Mouse (Mus musculus): ENCODE measurements around the gene Zfp36. TPM values are rescaled to one million over a fixed set of nuclear protein-coding genes. Genes with fewer than 3 reads are reported as not detected.
"Not testable (repeated sequence)": the region's sequence is repeated elsewhere in the genome, so short reads cannot be mapped to it uniquely, and the experiment has no call there.

Gene Zfp36
- polyA plus RNA-seq, 1 experiment from 2014 or later: 10.8 TPM

DNA sequence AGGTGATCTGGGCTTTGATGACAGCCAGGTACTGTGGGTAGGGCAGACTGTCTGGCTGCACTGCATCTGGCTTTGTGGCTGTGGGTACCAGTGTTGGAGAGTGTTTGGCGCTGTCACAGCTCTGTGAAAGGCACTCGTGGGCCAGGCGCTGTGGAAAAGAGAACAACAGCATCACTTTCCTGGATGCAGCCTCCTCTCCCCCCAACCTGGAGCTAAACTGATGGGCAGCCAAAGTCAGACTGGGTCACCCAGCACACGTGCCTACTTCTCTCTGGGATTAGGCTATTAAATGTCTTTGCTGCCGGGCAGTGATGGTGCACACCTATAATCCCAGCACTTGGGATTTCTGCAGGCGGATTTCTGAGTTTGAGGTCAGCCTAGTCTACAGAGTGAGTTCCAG lies 6.8 kb upstream of the Zfp36 start:
- 60% methylated on average over 6 of the region's 6 CpGs for WGBS (ENCODE audit: insufficient replicate concordance)
- not testable (repeated sequence) for ATAC-seq (ENCODE audit: low read depth); H3K9me3 ChIP-seq (replicated peaks; ENCODE audit: control insufficient read depth, low read length); H3K27me3 ChIP-seq (ENCODE audit: control insufficient read depth, insufficient read depth, low read depth, low read length); H3K9ac ChIP-seq (ENCODE audit: low read depth, low read length); H3K27ac ChIP-seq (ENCODE audit: low read length); H3K4me3 ChIP-seq (ENCODE audit: low read depth, low read length); H3K4me2 ChIP-seq (ENCODE audit: low read depth, low read length)
- Histone ChIP-seq H3K36me3 (ENCODE audit: control insufficient read depth, insufficient read depth) (peaks cover 13% of the 10 kb centered on the region), H3K4me1 (ENCODE audit: control insufficient read depth, low read depth, low read length) (peaks cover 50% of the 10 kb centered on the region)

DNA sequence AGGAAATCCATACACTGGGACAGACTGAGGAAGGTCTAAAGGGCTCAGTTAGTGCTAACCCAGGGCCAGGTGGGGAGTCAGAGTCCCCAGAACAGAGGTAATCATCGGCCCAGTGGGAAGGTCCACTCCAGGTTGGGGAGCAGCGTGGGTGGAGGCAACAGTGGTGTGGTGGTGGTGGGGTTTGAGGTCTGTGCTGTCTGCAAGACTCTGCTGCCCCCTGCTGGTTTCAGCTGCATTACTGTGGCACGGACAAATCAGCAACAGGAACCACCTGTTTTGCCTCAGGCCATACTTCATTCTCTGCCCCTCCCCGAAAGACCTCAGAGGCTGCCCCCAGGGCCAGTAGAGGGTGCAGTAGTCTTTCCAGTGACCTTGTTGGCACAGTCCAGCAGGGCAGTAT lies 6.4 kb upstream of the Zfp36 start:
- H3K27ac ChIP-seq (ENCODE audit: low read length): peak overlapping the region; percentile 84
- WGBS (ENCODE audit: insufficient replicate concordance): 4% methylated on average over 4 of the region's 4 CpGs
- H3K4me3 ChIP-seq (ENCODE audit: low read depth, low read length): no peak overlapping the region
- no peaks in the 10 kb centered on the region for H3K9me3 ChIP-seq (replicated peaks; ENCODE audit: control insufficient read depth, low read length)
- H3K36me3 ChIP-seq (ENCODE audit: control insufficient read depth, insufficient read depth): peaks cover 13% of the 10 kb centered on the region
- H3K4me1 ChIP-seq (ENCODE audit: control insufficient read depth, low read depth, low read length): peaks cover 50% of the 10 kb centered on the region
- peak; percentile 44 for ATAC-seq (ENCODE audit: low read depth)
- H3K27me3 ChIP-seq (ENCODE audit: control insufficient read depth, insufficient read depth, low read depth, low read length): no peaks in the 10 kb centered on the region
- no peak overlapping the region; the same call in 1 of the 2 replicates for H3K9ac ChIP-seq (ENCODE audit: low read depth, low read length)
- no peak overlapping the region for H3K4me2 ChIP-seq (ENCODE audit: low read depth, low read length)

DNA sequence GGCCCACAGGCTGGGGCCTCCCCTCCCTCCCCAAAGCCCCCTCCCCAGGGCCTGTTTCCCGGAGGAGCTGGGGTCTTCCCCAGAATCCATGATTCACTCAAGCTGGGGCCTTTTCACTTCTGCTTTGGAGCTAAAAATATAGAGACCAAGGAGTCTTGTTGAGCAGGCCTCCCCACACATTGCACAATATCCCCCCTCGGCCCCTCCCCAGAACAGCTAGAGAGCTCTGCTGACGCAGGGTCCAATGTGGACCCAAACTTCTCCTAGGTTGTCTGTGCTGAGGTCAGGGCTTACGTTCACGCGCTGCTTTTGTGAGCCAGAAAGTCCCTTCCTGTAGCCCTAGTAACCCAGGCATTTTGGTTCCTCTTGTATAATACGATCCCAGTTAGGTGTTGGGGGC lies 6.0 kb upstream of the Zfp36 start:
- Histone ChIP-seq H3K9me3 (replicated peaks; ENCODE audit: control insufficient read depth, low read length) (no peaks in the 10 kb centered on the region), H3K4me1 (ENCODE audit: control insufficient read depth, low read depth, low read length) (peaks cover 50% of the 10 kb centered on the region), H3K4me3 (ENCODE audit: low read depth, low read length) (no peak overlapping the region), H3K4me2 (ENCODE audit: low read depth, low read length) (no peak overlapping the region), H3K27me3 (ENCODE audit: control insufficient read depth, insufficient read depth, low read depth, low read length) (no peaks in the 10 kb centered on the region), H3K9ac (ENCODE audit: low read depth, low read length) (peak overlapping the region; percentile 12; the same call in 1 of the 2 replicates), H3K27ac (ENCODE audit: low read length) (peak overlapping the region; percentile 84), H3K36me3 (ENCODE audit: control insufficient read depth, insufficient read depth) (peaks cover 13% of the 10 kb centered on the region)
- 47% methylated on average over 7 of the region's 7 CpGs for WGBS (ENCODE audit: insufficient replicate concordance)
- 0 out of 2 replicates have a peak, but pooled peaks have one; percentile 3 for ATAC-seq (ENCODE audit: low read depth)

DNA sequence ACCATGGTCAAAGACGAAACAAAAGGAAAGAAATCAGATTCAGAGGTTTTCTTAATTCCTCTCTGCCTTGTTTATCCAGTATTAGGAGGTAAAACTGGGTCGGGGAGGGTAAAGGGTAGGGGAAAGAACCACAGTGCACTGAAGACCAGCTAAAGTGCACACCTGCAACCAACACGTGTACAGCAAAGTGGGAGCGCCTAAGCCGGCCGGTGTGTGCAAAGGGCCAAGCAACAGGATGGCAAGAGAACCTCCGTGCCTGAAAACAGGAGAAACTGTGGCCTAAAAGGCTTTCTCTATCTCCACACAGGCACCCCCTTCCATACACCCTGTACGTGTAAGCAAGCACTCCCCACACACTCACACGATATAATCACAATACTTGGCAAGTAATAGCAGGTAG lies 5.1 kb upstream of the Zfp36 start:
- Histone ChIP-seq H3K4me2 (ENCODE audit: low read depth, low read length) (0 out of 2 replicates have a peak overlapping the region, but pooled peaks have one; percentile 8), H3K9me3 (replicated peaks; ENCODE audit: control insufficient read depth, low read length) (no peaks in the 10 kb centered on the region), H3K27me3 (ENCODE audit: control insufficient read depth, insufficient read depth, low read depth, low read length) (no peaks in the 10 kb centered on the region), H3K36me3 (ENCODE audit: control insufficient read depth, insufficient read depth) (peaks cover 9% of the 10 kb centered on the region), H3K4me1 (ENCODE audit: control insufficient read depth, low read depth, low read length) (peaks cover 58% of the 10 kb centered on the region), H3K9ac (ENCODE audit: low read depth, low read length) (no peak overlapping the region), H3K27ac (ENCODE audit: low read length) (peak overlapping the region; percentile 84), H3K4me3 (ENCODE audit: low read depth, low read length) (no peak overlapping the region)
- ATAC-seq (ENCODE audit: low read depth): no peak
- 79% methylated on average over 9 of the region's 9 CpGs for WGBS (ENCODE audit: insufficient replicate concordance)

DNA sequence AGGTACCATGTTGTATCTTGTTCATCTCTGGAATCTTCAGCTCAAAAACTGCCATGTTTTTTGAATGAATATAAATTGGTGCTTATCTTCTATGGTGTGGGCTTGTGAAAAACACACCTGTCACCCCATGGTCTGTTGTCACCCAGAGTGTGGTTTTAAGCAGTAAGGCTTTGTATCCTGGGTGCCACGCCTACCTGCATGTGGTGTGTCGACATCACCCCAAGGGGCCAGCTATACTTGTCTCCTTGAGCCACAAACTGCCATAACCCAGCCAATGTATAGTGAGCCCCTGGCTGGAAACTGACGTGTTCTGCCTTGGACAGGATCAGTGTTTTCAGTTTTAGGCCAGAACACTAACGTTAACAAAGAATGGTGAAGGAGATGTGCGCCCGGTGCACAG lies 4.1 kb upstream of the Zfp36 start:
- Histone ChIP-seq H3K4me2 (ENCODE audit: low read depth, low read length) (no peak overlapping the region), H3K36me3 (ENCODE audit: control insufficient read depth, insufficient read depth) (peaks cover 6% of the 10 kb centered on the region; the same call in 1 of the 2 replicates), H3K9me3 (replicated peaks; ENCODE audit: control insufficient read depth, low read length) (no peaks in the 10 kb centered on the region), H3K4me1 (ENCODE audit: control insufficient read depth, low read depth, low read length) (peaks cover 68% of the 10 kb centered on the region), H3K4me3 (ENCODE audit: low read depth, low read length) (no peak overlapping the region), H3K27ac (ENCODE audit: low read length) (peak overlapping the region; percentile 97), H3K27me3 (ENCODE audit: control insufficient read depth, insufficient read depth, low read depth, low read length) (no peaks in the 10 kb centered on the region), H3K9ac (ENCODE audit: low read depth, low read length) (no peak overlapping the region)
- no peak for ATAC-seq (ENCODE audit: low read depth)
- 51% methylated on average over 6 of the region's 6 CpGs for WGBS (ENCODE audit: insufficient replicate concordance)

DNA sequence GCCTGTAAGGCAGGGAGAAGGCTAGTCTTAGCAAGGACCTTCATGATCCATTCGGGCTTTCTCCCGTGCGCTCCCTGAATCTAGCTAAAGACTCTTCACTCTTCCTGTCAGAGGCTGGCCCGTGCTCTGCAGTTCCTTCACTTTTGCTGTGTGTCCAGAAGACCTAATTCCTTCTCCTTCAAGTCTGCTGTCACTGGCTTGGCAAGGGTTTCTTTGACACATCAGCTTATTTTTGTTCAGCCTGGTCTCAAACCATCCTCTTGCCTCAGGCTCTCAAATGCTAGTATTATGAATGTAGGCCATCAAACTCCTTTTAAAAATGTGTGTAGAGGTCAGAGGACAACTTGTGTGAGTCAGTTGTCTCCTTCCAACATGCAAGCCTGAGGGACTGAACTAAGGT lies 3.6 kb upstream of the Zfp36 start:
- Histone ChIP-seq H3K9ac (ENCODE audit: low read depth, low read length) (peak overlapping the region; percentile 4; the same call in 1 of the 2 replicates), H3K27me3 (ENCODE audit: control insufficient read depth, insufficient read depth, low read depth, low read length) (no peaks in the 10 kb centered on the region), H3K4me2 (ENCODE audit: low read depth, low read length) (peak overlapping the region; percentile 96; the same call in 1 of the 2 replicates), H3K4me3 (ENCODE audit: low read depth, low read length) (no peak overlapping the region), H3K9me3 (replicated peaks; ENCODE audit: control insufficient read depth, low read length) (no peaks in the 10 kb centered on the region), H3K36me3 (ENCODE audit: control insufficient read depth, insufficient read depth) (peaks cover under 1% of the 10 kb centered on the region; the same call in 1 of the 2 replicates), H3K4me1 (ENCODE audit: control insufficient read depth, low read depth, low read length) (peaks cover 73% of the 10 kb centered on the region), H3K27ac (ENCODE audit: low read length) (peak overlapping the region; percentile 97)
- no peak for ATAC-seq (ENCODE audit: low read depth)
- 46% methylated on average over 4 of the region's 4 CpGs for WGBS (ENCODE audit: insufficient replicate concordance)

DNA sequence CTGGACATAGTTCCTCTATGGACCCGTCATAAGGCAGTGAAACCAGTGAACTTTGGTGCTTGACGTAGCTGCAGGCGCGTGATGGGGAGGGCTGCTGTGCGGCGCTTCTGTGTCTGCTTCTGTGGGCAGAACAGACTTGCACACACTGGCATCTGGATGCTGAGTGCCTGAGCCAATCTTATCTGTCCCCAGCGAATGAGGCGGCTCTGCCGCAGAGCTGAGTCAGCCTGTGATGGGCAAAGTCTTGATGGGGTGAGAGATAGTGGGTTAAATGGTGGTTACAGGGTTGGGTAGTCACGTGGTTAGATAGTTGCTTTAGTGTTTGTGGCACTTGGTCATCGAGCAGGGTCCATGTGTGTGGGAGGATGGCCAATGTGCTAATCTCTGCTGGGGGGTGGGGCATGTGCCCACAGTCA lies 2.9 kb upstream of the Zfp36 start:
- Histone ChIP-seq H3K27me3 (ENCODE audit: control insufficient read depth, insufficient read depth, low read depth, low read length) (no peaks in the 10 kb centered on the region), H3K36me3 (ENCODE audit: control insufficient read depth, insufficient read depth) (no peaks in the 10 kb centered on the region; the same call in 1 of the 2 replicates), H3K4me3 (ENCODE audit: low read depth, low read length) (peak overlapping the region; percentile 58), H3K4me1 (ENCODE audit: control insufficient read depth, low read depth, low read length) (peaks cover 79% of the 10 kb centered on the region), H3K9me3 (replicated peaks; ENCODE audit: control insufficient read depth, low read length) (no peaks in the 10 kb centered on the region), H3K9ac (ENCODE audit: low read depth, low read length) (peak overlapping the region; percentile 50), H3K4me2 (ENCODE audit: low read depth, low read length) (peak overlapping the region; percentile 96), H3K27ac (ENCODE audit: low read length) (peak overlapping the region; percentile 97)
- WGBS (ENCODE audit: insufficient replicate concordance): 0% methylated on average over 11 of the region's 11 CpGs
- peak; percentile 64 for ATAC-seq (ENCODE audit: low read depth)

DNA sequence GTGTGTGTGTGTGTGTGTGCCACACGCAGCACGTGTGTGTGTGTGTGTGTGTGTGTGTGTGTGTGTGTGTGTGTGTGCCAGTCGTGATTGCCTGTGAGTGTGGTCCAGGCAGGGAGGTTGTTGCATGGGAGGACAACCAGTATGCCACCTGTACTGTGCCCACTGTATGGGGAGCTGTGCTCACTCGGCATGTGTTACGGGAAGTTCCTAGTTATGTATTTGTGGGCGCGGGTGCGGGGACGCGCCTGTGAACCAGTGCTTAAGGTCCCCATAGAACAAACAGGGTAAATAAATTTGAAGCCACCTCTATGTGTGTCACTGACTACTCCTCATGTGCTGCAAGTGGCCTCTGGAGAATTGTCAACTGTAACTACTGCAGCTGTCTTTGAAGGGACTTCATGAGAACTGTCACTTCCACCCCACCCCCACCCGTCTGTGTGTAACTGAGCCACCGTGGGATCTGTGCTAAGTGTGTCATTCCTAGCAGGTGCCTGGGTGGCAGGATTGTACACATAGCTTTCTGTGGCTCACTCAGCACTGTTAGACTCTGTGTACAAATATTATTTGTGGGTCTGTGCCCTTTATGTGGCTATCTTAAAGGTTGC lies 2.4 kb upstream of the Zfp36 start:
- 10% methylated on average over 11 of the region's 12 CpGs for WGBS (ENCODE audit: insufficient replicate concordance)
- Histone ChIP-seq H3K27ac (ENCODE audit: low read length) (peak overlapping the region; percentile 97), H3K9ac (ENCODE audit: low read depth, low read length) (peak overlapping the region; percentile 50), H3K4me3 (ENCODE audit: low read depth, low read length) (peak overlapping the region; percentile 58), H3K9me3 (replicated peaks; ENCODE audit: control insufficient read depth, low read length) (no peaks in the 10 kb centered on the region), H3K4me2 (ENCODE audit: low read depth, low read length) (peak overlapping the region; percentile 96), H3K36me3 (ENCODE audit: control insufficient read depth, insufficient read depth) (peaks cover 3% of the 10 kb centered on the region; the same call in 1 of the 2 replicates), H3K4me1 (ENCODE audit: control insufficient read depth, low read depth, low read length) (peaks cover 84% of the 10 kb centered on the region), H3K27me3 (ENCODE audit: control insufficient read depth, insufficient read depth, low read depth, low read length) (no peaks in the 10 kb centered on the region)
- ATAC-seq (ENCODE audit: low read depth): 0 out of 2 replicates have a peak, but pooled peaks have one; percentile 1

DNA sequence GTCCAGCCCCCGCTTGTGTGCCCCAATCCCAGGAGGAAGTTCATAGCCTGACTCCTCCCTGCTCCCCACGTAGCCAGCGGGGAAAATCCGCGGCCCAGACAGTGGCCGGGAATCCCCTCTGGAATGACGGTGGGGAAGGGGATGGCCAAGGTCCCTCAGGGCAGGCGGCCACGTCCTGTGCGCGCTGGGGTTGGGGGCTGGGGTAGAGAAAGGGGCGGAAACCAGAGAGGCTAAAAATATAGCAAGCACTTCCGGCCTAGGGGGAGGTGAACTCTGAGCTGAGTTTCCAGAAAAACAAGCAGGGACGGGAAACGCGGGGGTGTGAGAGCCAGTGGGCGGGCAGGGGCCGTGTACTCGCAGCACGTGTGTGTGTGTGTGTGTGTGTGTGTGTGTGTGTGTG lies 1.9 kb upstream of the Zfp36 start:
- peak; percentile 19 for ATAC-seq (ENCODE audit: low read depth)
- Histone ChIP-seq H3K9me3 (replicated peaks; ENCODE audit: control insufficient read depth, low read length) (no peaks in the 10 kb centered on the region), H3K27me3 (ENCODE audit: control insufficient read depth, insufficient read depth, low read depth, low read length) (no peaks in the 10 kb centered on the region), H3K27ac (ENCODE audit: low read length) (peak overlapping the region; percentile 97), H3K36me3 (ENCODE audit: control insufficient read depth, insufficient read depth) (peaks cover 4% of the 10 kb centered on the region; the same call in 1 of the 2 replicates), H3K4me2 (ENCODE audit: low read depth, low read length) (peak overlapping the region; percentile 96), H3K4me3 (ENCODE audit: low read depth, low read length) (peak overlapping the region; percentile 58), H3K4me1 (ENCODE audit: control insufficient read depth, low read depth, low read length) (peaks cover 89% of the 10 kb centered on the region), H3K9ac (ENCODE audit: low read depth, low read length) (peak overlapping the region; percentile 50)
- under 1% methylated on average over 20 of the region's 20 CpGs for WGBS (ENCODE audit: insufficient replicate concordance)
